Mouse (Mus musculus): Measurements from ENCODE around the gene Dok1. TPM values are rescaled to one million over a fixed set of nuclear protein-coding genes. Genes with fewer than 3 reads are reported as not detected.

Dok1 gene
- polyA plus RNA-seq, 1 experiment from 2014 or later: 4.8 TPM

DNA sequence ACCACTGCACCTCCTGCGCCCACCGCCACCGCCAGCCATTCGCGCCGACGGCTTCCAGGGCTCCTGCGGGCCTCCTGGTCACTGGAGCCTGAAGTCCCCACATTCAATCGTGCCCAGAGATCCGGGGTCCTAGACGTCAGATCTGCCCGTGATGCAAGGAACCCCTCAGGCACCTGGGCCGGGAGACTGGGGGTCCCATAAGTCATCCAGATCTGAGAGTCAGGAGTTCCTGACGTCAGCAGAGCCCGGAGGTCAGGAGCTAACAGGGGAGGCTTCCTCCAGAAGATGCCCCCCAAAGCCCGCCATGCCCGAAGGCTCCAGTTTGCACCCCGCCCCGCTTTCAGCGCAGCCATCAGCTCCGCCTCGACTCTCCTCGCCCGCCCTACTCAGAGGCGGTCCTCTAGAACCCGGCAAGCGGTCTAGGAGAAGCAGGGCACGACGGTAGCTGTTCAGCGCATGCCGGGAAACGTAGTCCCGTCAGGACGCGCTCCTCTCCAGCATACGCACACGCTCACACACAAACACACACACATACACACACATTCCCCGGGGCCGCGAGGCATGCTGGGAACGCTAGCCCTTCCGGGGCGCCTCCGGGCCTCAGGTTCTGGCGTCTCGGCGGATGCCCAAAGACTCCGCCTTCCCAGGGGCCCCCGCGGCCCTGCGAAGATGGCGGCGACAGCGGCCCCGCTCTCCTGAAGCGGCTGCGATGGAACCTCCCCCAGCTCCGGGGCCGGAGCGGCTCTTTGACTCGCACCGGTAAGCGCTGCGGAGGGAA, 21.0 kb upstream of the Dok1 start, which contains the start of gene Aup1:
Aup1 (plus strand) TSS at position 448 of the 778 bp plus-strand sequence.
- Histone ChIP-seq H3K9me3 (ENCODE audit: control insufficient read depth, low read length) (no peaks in the 10 kb centered on the region), H3K27me3 (ENCODE audit: control insufficient read depth, insufficient read depth, low read length) (no peaks in the 10 kb centered on the region), H3K27ac (ENCODE audit: low read depth, low read length) (peak within 1 kb of the TSS; percentile 70), H3K4me3 (ENCODE audit: low read depth, low read length) (peak within 1 kb of the TSS; percentile 98), H3K9ac (ENCODE audit: low read length) (peak within 1 kb of the TSS; percentile 90), H3K4me1 (replicated peaks; ENCODE audit: control insufficient read depth, insufficient read depth, low read length) (peaks cover 11% of the 10 kb centered on the region), H3K36me3 (ENCODE audit: control insufficient read depth, insufficient read depth, low read length) (peaks cover 2% of the 10 kb centered on the region; the same call in 1 of the 2 replicates), H3K4me2 (ENCODE audit: low read depth, low read length, severe bottlenecking) (peak within 1 kb of the TSS; percentile 84)
- DNase-seq (ENCODE audit: low spot score): peak; percentile 99
- ATAC-seq (replicated peaks; ENCODE audit: low FRiP score): peak; percentile 96
- under 1% methylated on average over 59 of the region's 64 CpGs for WGBS

DNA sequence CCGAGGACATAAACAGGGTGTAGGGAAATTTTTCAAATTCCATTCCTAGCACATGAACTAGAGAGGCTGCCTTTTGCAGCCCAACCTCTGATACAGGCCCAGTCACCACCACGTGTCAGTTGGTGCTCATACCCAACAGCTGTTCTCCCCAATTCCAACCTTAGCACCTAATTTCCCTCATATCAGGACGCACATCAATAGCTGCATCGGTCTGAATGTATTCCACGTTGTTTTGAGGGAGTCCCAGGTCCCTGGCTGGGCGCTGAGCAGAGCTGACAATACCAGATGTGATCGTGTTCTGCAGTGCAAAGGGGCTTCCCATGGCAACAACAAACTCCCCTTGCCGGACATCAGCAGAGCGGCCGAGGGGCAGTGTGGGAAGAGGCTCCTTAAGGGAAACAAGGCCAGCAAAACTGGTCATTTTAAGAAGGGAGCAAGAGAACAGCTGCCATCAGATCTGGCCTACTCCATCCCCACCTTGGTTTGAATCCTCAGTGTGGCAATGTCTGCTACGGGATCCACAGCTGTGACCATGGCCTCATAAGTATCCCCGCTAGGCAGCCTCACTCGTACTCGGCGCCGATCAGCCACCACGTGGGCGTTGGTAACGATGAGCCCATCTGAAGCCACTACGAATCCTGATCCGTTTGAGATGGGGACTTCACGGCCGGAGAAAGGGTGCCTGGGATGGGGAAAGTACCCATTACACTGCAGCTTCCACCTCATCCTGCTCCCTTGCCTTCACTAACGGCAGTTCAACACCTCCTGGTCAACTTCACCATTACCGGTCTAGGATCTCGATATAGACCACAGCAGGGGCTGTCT, 20.1 kb upstream of the Dok1 start:
- H3K4me3 ChIP-seq (ENCODE audit: low read depth, low read length): peak overlapping the region; percentile 98
- peak overlapping the region; percentile 84 for H3K4me2 ChIP-seq (ENCODE audit: low read depth, low read length, severe bottlenecking)
- H3K27me3 ChIP-seq (ENCODE audit: control insufficient read depth, insufficient read depth, low read length): no peaks in the 10 kb centered on the region
- WGBS: 3% methylated on average over 26 of the region's 26 CpGs
- peak; percentile 2; the same call in 1 of the 2 replicates for ATAC-seq (replicated peaks; ENCODE audit: low FRiP score)
- peak overlapping the region; percentile 90 for H3K9ac ChIP-seq (ENCODE audit: low read length)
- H3K9me3 ChIP-seq (ENCODE audit: control insufficient read depth, low read length): no peaks in the 10 kb centered on the region
- H3K36me3 ChIP-seq (ENCODE audit: control insufficient read depth, insufficient read depth, low read length): peaks cover 2% of the 10 kb centered on the region; the same call in 1 of the 2 replicates
- peak; percentile 67 for DNase-seq (ENCODE audit: low spot score)
- peaks cover 11% of the 10 kb centered on the region for H3K4me1 ChIP-seq (replicated peaks; ENCODE audit: control insufficient read depth, insufficient read depth, low read length)
- peak overlapping the region; percentile 31; the same call in 1 of the 2 replicates for H3K27ac ChIP-seq (ENCODE audit: low read depth, low read length)

DNA sequence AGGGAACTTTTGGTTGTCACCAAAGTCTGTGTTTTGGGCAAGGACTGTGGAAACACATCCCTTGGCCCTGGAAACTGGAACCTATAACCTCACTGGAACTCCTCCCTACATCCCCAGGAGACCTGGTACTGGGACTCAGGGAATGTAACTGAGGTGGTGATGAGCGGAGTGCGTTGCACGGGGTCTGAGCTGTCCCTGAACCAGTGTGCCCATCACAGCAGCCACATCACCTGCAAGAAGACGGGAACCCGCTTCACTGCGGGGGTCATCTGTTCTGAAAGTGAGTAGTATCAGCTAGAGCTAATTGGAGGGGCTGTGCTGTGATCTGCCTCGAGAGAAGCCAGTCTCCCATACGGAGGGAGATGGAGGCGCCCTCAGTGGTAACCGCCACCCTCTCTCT, 16.1 kb upstream of the Dok1 start:
- H3K4me2 ChIP-seq (ENCODE audit: low read depth, low read length, severe bottlenecking): no peak overlapping the region
- H3K36me3 ChIP-seq (ENCODE audit: control insufficient read depth, insufficient read depth, low read length): peaks cover 2% of the 10 kb centered on the region; the same call in 1 of the 2 replicates
- H3K27me3 ChIP-seq (ENCODE audit: control insufficient read depth, insufficient read depth, low read length): no peaks in the 10 kb centered on the region
- ATAC-seq (replicated peaks; ENCODE audit: low FRiP score) (no peak), DNase-seq (ENCODE audit: low spot score) (no peak)
- H3K27ac ChIP-seq (ENCODE audit: low read depth, low read length): no peak overlapping the region
- H3K4me1 ChIP-seq (replicated peaks; ENCODE audit: control insufficient read depth, insufficient read depth, low read length): peaks cover 6% of the 10 kb centered on the region; the same call in 1 of the 2 replicates
- no peak overlapping the region for H3K9ac ChIP-seq (ENCODE audit: low read length)
- H3K4me3 ChIP-seq (ENCODE audit: low read depth, low read length): no peak overlapping the region
- 75% methylated on average over 10 of the region's 10 CpGs for WGBS
- no peaks in the 10 kb centered on the region for H3K9me3 ChIP-seq (ENCODE audit: control insufficient read depth, low read length)

DNA sequence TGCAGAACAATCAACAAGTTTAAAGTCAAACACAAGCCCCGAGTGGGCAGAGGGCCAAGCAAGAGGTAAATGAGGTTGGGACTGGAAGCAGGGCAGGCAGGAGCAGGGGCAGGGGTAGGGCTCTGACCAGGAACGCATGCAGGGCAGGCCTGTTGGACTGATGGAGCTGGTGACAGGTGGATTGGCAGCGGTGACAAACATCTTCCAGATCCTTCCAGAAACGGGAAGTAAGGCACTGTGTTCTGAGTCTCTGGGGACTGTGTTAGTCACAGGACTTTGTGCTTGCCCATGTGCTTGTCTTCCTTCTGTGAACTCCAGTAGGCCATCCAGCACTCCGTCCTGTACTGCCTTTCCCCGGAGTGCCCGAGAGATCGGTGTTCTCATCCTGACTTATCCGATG, 11.5 kb upstream of the Dok1 start:
- no peaks in the 10 kb centered on the region for H3K27me3 ChIP-seq (ENCODE audit: control insufficient read depth, insufficient read depth, low read length)
- no peak overlapping the region for H3K4me3 ChIP-seq (ENCODE audit: low read depth, low read length)
- no peak overlapping the region for H3K4me2 ChIP-seq (ENCODE audit: low read depth, low read length, severe bottlenecking)
- no peak for DNase-seq (ENCODE audit: low spot score)
- 81% methylated on average over 9 of the region's 9 CpGs for WGBS
- H3K36me3 ChIP-seq (ENCODE audit: control insufficient read depth, insufficient read depth, low read length): no peaks in the 10 kb centered on the region
- H3K27ac ChIP-seq (ENCODE audit: low read depth, low read length): no peak overlapping the region
- no peaks in the 10 kb centered on the region for H3K9me3 ChIP-seq (ENCODE audit: control insufficient read depth, low read length)
- H3K9ac ChIP-seq (ENCODE audit: low read length): no peak overlapping the region
- no peaks in the 10 kb centered on the region; the same call in 1 of the 2 replicates for H3K4me1 ChIP-seq (replicated peaks; ENCODE audit: control insufficient read depth, insufficient read depth, low read length)
- no peak for ATAC-seq (replicated peaks; ENCODE audit: low FRiP score)

DNA sequence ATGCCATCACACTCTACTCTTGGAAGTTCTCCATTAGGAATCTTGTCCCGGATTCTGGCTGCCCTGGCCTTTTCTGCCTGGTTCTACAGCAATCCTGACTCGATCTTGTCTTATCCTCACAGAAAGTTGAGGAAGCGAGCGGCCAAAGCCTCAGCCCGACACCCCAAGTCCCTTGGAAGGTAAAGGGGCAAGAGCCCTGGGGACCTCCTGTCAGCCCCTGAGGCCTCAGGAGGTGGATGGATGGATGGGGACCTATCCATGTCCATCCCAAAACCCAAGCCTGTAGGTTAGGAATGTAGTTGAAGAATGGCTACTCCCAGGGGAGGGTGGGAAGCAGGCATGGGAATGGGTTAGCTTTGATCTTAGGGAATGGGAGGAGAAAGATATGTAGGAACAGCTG, 10.7 kb upstream of the Dok1 start:
- no peak for DNase-seq (ENCODE audit: low spot score)
- no peak overlapping the region for H3K9ac ChIP-seq (ENCODE audit: low read length)
- no peaks in the 10 kb centered on the region; the same call in 1 of the 2 replicates for H3K4me1 ChIP-seq (replicated peaks; ENCODE audit: control insufficient read depth, insufficient read depth, low read length)
- H3K4me3 ChIP-seq (ENCODE audit: low read depth, low read length): no peak overlapping the region
- no peak overlapping the region for H3K27ac ChIP-seq (ENCODE audit: low read depth, low read length)
- no peaks in the 10 kb centered on the region for H3K9me3 ChIP-seq (ENCODE audit: control insufficient read depth, low read length)
- no peaks in the 10 kb centered on the region for H3K36me3 ChIP-seq (ENCODE audit: control insufficient read depth, insufficient read depth, low read length)
- ATAC-seq (replicated peaks; ENCODE audit: low FRiP score): no peak
- H3K4me2 ChIP-seq (ENCODE audit: low read depth, low read length, severe bottlenecking): no peak overlapping the region
- WGBS: 90% methylated on average over 5 of the region's 5 CpGs
- H3K27me3 ChIP-seq (ENCODE audit: control insufficient read depth, insufficient read depth, low read length): no peaks in the 10 kb centered on the region

DNA sequence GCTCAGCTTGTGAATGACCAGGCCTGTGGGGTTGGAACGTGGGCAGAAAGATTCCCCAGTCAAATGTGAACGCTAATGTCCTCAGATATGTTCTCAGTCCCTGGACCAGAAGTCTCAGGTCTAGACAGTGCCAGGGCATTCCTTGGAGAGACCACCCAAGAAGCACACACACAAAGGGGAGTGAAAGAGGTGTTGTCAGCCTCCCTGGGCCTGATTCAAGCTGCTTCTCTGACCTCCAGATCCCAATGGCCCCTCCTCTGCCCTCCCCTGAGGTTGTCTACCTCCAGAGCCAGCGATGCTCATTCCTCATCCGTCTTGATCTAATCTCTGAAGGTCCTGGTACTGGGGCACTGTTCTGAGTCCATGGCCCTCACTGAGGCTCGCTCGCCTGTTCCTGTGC, 10.3 kb upstream of the Dok1 start:
- no peaks in the 10 kb centered on the region for H3K27me3 ChIP-seq (ENCODE audit: control insufficient read depth, insufficient read depth, low read length)
- no peak overlapping the region for H3K4me3 ChIP-seq (ENCODE audit: low read depth, low read length)
- no peaks in the 10 kb centered on the region for H3K9me3 ChIP-seq (ENCODE audit: control insufficient read depth, low read length)
- no peak overlapping the region for H3K9ac ChIP-seq (ENCODE audit: low read length)
- no peak overlapping the region for H3K27ac ChIP-seq (ENCODE audit: low read depth, low read length)
- no peaks in the 10 kb centered on the region for H3K36me3 ChIP-seq (ENCODE audit: control insufficient read depth, insufficient read depth, low read length)
- ATAC-seq (replicated peaks; ENCODE audit: low FRiP score) (no peak), DNase-seq (ENCODE audit: low spot score) (no peak)
- no peak overlapping the region for H3K4me2 ChIP-seq (ENCODE audit: low read depth, low read length, severe bottlenecking)
- 78% methylated on average over 6 of the region's 6 CpGs for WGBS
- no peaks in the 10 kb centered on the region; the same call in 1 of the 2 replicates for H3K4me1 ChIP-seq (replicated peaks; ENCODE audit: control insufficient read depth, insufficient read depth, low read length)

DNA sequence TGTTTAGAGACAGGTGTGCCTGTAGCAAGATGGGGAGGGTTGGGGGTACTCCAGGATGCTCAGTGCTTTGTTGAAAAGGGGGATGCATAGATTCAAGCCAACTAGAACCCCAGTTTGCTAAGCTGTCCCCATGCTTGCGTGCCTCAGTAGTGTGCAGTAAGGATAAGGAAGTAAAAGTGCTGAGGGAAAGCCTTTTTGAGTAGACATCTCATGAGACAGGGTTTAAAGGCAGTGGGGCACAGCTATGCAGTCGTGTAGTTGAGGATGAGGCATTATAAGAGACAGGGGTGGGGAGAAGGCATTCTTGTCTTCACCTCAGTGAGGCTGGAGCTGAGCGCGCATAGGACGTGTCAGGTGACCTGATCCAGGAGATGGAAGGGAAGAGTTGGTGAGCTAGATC, 7.3 kb upstream of the Dok1 start:
- H3K27me3 ChIP-seq (ENCODE audit: control insufficient read depth, insufficient read depth, low read length): peaks cover 2% of the 10 kb centered on the region; the same call in 1 of the 2 replicates
- no peaks in the 10 kb centered on the region for H3K36me3 ChIP-seq (ENCODE audit: control insufficient read depth, insufficient read depth, low read length)
- no peak overlapping the region for H3K9ac ChIP-seq (ENCODE audit: low read length)
- H3K27ac ChIP-seq (ENCODE audit: low read depth, low read length): no peak overlapping the region
- no peak for ATAC-seq (replicated peaks; ENCODE audit: low FRiP score)
- DNase-seq (ENCODE audit: low spot score): no peak
- 74% methylated on average over 5 of the region's 5 CpGs for WGBS
- H3K4me3 ChIP-seq (ENCODE audit: low read depth, low read length): no peak overlapping the region
- no peaks in the 10 kb centered on the region for H3K9me3 ChIP-seq (ENCODE audit: control insufficient read depth, low read length)
- H3K4me2 ChIP-seq (ENCODE audit: low read depth, low read length, severe bottlenecking): no peak overlapping the region
- no peaks in the 10 kb centered on the region; the same call in 1 of the 2 replicates for H3K4me1 ChIP-seq (replicated peaks; ENCODE audit: control insufficient read depth, insufficient read depth, low read length)

DNA sequence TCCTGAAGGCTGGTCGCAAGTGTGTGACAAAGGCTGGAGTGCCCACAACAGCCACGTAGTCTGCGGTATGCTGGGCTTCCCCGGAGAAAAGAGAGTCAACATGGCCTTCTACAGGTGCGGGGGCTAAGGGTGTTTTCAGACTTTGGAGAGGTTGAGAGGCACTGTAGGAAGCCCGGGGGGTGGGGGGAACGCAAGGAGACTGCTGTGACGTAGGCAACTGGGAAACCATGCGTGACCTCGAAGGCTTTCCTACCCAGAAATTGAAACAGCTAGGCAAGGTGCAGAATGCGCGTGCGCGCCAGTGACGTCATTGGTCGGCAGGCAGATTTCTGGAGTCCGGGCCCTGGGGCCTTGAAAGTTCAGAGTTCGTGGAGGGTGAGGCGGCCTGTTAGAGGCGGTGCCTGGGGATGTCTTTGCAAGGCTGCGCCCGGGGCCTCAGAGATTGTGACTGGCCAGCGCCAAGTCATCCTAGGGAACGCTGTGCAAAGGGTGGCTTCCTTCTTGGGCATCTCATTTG, 5.3 kb upstream of the Dok1 start:
- Histone ChIP-seq H3K27ac (ENCODE audit: low read depth, low read length) (no peak overlapping the region), H3K4me2 (ENCODE audit: low read depth, low read length, severe bottlenecking) (peak overlapping the region; percentile 45), H3K9ac (ENCODE audit: low read length) (peak overlapping the region; percentile 44; the same call in 1 of the 2 replicates), H3K27me3 (ENCODE audit: control insufficient read depth, insufficient read depth, low read length) (peaks cover 2% of the 10 kb centered on the region; the same call in 1 of the 2 replicates), H3K4me1 (replicated peaks; ENCODE audit: control insufficient read depth, insufficient read depth, low read length) (peaks cover 4% of the 10 kb centered on the region; the same call in 1 of the 2 replicates), H3K4me3 (ENCODE audit: low read depth, low read length) (peak overlapping the region; percentile 18; the same call in 1 of the 2 replicates), H3K36me3 (ENCODE audit: control insufficient read depth, insufficient read depth, low read length) (no peaks in the 10 kb centered on the region), H3K9me3 (ENCODE audit: control insufficient read depth, low read length) (no peaks in the 10 kb centered on the region)
- DNase-seq (ENCODE audit: low spot score) (peak; percentile 92), ATAC-seq (replicated peaks; ENCODE audit: low FRiP score) (peak; percentile 60)
- 6% methylated on average over 24 of the region's 24 CpGs for WGBS
